Mouse (Mus musculus) large intestine, adult 2 months (tissue): Measurements from ENCODE around the gene Clip2. TPM values are rescaled to one million over a fixed set of nuclear protein-coding genes. Genes with fewer than 3 reads are reported as not detected.
"Not testable (repeated sequence)": the region's sequence is repeated elsewhere in the genome, so short reads cannot be mapped to it uniquely, and the experiment has no call there.

Experiments
- DNase-seq: peaks from one replicate; pipeline ENCODE4 v3.0.0-alpha.2; 2012; ENCODE audit warnings: low read depth, low spot score
- WGBS: fragments of 180-500 bp; shearing (Covaris S2); methylation state at CpG from one replicate; pipeline ENCODE4 v1.1.7; 2018; 5-methylcytosine and 5-hydroxymethylcytosine counted together
- polyA plus RNA-seq: library from polyadenylated mRNA; depleted of rRNA; stranded (reverse); fragments of >200 nt; gene quantifications from 2 replicates; pipeline ENCODE4 v1.2.3, GENCODE M21; 2012

Clip2 gene
- polyA plus RNA-seq, 1 experiment, result 34.0 TPM

GRCm38 (mm10) chr5:134468158-134468765, 84.0 kb downstream of the Clip2 start:
- WGBS, result 71% methylated on average over 10 of the region's 10 CpGs
- no peak for DNase-seq

- WGBS, result 57% methylated on average over 8 of the region's 8 CpGs
- DNase-seq, result no peak
Observed at GRCm38 (mm10) chr5:134467030-134467549, 85.1 kb downstream of the Clip2 start.

GRCm38 (mm10) chr5:134466296-134467029, 85.8 kb downstream of the Clip2 start:
- WGBS, result 34% methylated on average over 21 of the region's 21 CpGs

GRCm38 (mm10) chr5:134465197-134465596, 87.0 kb downstream of the Clip2 start:
- 75% methylated on average over 1 of the region's 1 CpGs for WGBS
- no peak for DNase-seq

More at GRCm38 (mm10) chr5:134466296-134467029, 85.8 kb downstream of the Clip2 start:
- no peak for DNase-seq

GRCm38 (mm10) chr5:134464225-134464624, 88.0 kb downstream of the Clip2 start:
- 75% methylated on average over 5 of the region's 5 CpGs for WGBS
- DNase-seq, result no peak

- no peak for DNase-seq
- 87% methylated on average over 8 of the region's 8 CpGs for WGBS
Observed at GRCm38 (mm10) chr5:134462731-134463130, 89.5 kb downstream of the Clip2 start.

GRCm38 (mm10) chr5:134462316-134462715, 89.9 kb downstream of the Clip2 start:
- no peak for DNase-seq
- 92% methylated on average over 2 of the region's 2 CpGs for WGBS

- 93% methylated on average over 4 of the region's 4 CpGs for WGBS
- no peak for DNase-seq
Observed at GRCm38 (mm10) chr5:134460546-134460945, 91.7 kb downstream of the Clip2 start.

- 84% methylated on average over 7 of the region's 7 CpGs for WGBS
- DNase-seq, result no peak
Observed at GRCm38 (mm10) chr5:134459096-134459495, 93.1 kb downstream of the Clip2 start.

GRCm38 (mm10) chr5:134458416-134458815, 93.8 kb downstream of the Clip2 start:
- no peak for DNase-seq
- 79% methylated on average over 3 of the region's 3 CpGs for WGBS

GRCm38 (mm10) chr5:134457371-134457770, 94.9 kb downstream of the Clip2 start:
- 91% methylated on average over 2 of the region's 2 CpGs for WGBS
- no peak for DNase-seq

GRCm38 (mm10) chr5:134456503-134456962, 95.7 kb downstream of the Clip2 start, which contains the start of gene Gtf2ird1:
Gtf2ird1 (minus strand) TSS chr5:134456716.
- DNase-seq, result no peak
- 2% methylated on average over 42 of the region's 44 CpGs for WGBS

GRCm38 (mm10) chr5:134455914-134456423, 96.3 kb downstream of the Clip2 start:
- no peak for DNase-seq
- WGBS, result under 1% methylated on average over 17 of the region's 17 CpGs

- 0% methylated on average over 21 of the region's 21 CpGs for WGBS
- no peak for DNase-seq
Observed at GRCm38 (mm10) chr5:134455186-134455895, 96.9 kb downstream of the Clip2 start.

GRCm38 (mm10) chr5:134454421-134454820, 97.8 kb downstream of the Clip2 start:
- 11% methylated on average over 9 of the region's 9 CpGs for WGBS
- DNase-seq, result no peak

GRCm38 (mm10) chr5:134453577-134453976, 98.7 kb downstream of the Clip2 start:
- WGBS, result 17% methylated on average over 1 of the region's 1 CpGs
- no peak for DNase-seq

GRCm38 (mm10) chr5:134446755-134447154, 105.5 kb downstream of the Clip2 start:
- not testable (repeated sequence) for DNase-seq
- WGBS, result 60% methylated on average over 4 of the region's 4 CpGs

GRCm38 (mm10) chr5:134445895-134446294, 106.3 kb downstream of the Clip2 start:
- 33% methylated on average over 10 of the region's 10 CpGs for WGBS

GRCm38 (mm10) chr5:134445208-134445831, 106.9 kb downstream of the Clip2 start:
- 28% methylated on average over 10 of the region's 10 CpGs for whole genome bisulfite sequencing
- no peak for DNase-seq

More at GRCm38 (mm10) chr5:134445895-134446294, 106.3 kb downstream of the Clip2 start:
- DNase-seq, result no peak
